Mouse (Mus musculus) olfactory bulb, adult 2 months (tissue): Measurements from ENCODE around the gene Abca12.

Experiments used
- CTCF ChIP-seq: fragments of 200-500 bp; IDR thresholded peaks from 2 replicates; pipeline ENCODE4 v1.5.1; 2012; ENCODE audit warnings: low read depth, mild to moderate bottlenecking, low read length, moderate library complexity; ENCODE audit not compliant: insufficient read depth
- POLR2A ChIP-seq: fragments of 200-500 bp; IDR thresholded peaks from 2 replicates; pipeline ENCODE4 v1.6.1; 2012; ENCODE audit warnings: mild to moderate bottlenecking, low read depth, low read length, moderate library complexity; ENCODE audit not compliant: insufficient read depth

GRCm38 (mm10) chr1:71193931-71194330, 220.8 kb downstream of the Abca12 start:
- TF ChIP-seq CTCF, result no peak
- TF ChIP-seq POLR2A, result no peak
